Mouse (Mus musculus): ENCODE results near the gene Cdk15.

Cdk15 gene

DNA sequence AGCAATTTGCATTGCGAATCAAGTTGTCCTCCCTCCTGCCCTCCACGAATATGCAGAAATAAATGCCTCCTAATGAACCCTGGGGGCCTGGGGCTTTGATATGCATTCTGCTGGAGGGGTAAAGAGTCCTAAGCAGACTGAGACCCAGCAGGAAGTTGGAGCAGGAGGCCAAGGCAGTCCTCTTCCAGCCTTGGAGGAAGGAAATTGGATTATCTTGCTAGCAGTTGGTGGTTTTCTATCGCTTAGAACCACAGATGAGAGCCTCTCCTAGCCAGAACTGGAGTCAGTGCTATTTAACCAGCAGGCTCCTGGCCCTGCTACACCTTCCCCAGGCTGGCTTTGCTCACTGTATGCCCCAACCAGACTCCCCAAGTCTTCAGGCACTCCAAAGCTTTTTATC lies 119.9 kb downstream of the Cdk15 start:
- no peak for DNase-seq (ENCODE audit: low spot score)

DNA sequence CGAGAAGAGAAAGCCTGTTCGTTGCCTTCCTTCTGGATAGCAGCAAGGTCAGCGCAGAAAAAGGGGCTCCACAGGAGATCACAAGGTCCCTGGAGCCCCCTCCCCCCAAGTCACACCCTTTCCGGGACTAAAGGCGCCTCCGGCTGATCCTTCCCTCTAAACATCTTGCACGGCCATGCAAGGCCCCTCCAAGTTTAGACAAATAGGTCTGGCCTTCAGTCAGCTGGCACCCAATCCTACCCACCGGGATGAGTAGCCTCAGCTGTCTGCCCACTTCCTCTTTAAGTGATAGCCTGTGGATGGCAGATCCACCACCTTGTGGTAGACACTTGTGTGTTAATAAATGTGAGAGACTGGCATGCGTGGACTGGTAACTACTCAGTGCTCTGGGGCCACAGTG lies 120.6 kb downstream of the Cdk15 start:
- no peak for DNase-seq (ENCODE audit: low spot score)

DNA sequence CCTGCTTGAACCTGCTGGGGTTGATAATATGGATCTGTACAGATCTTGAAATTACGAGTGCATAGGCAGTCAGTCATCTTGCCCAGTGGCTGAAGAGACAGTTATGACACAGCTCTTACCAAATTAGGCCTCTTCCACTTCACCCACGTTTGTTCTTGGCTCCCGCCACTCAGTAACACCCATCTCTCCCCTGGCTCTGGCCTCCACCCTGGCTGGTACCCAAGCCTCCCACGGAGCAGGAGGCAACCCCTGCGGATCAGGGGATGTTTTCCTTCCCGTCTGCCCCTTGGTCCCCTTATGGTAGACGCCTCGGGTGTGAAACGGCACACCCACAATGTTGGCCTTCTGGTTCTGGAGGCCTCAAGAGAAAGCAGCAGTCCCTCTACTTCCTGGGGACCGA lies 124.2 kb downstream of the Cdk15 start:
- no peak for DNase-seq (ENCODE audit: low spot score)

DNA sequence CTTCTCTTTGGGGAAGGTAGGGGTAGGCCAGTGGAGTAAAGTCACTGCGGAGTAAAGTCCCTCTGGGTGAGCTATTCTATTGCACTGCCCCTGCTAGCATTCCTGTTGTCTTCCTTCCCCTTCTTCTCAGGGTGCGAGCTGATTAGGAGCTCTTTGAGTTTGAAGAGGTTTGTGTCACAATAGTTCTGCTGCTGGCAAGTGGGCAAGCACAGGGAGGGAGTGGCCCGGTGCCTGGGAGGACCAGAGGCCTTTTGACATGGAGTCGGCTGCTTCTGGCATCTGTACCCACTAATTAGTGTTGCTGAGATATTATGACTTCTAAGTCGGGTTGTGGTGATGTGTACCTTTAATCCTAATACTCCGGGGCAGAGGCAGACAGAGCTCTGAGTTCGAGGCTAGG lies 124.8 kb downstream of the Cdk15 start:
- no peak for DNase-seq (ENCODE audit: low spot score)

DNA sequence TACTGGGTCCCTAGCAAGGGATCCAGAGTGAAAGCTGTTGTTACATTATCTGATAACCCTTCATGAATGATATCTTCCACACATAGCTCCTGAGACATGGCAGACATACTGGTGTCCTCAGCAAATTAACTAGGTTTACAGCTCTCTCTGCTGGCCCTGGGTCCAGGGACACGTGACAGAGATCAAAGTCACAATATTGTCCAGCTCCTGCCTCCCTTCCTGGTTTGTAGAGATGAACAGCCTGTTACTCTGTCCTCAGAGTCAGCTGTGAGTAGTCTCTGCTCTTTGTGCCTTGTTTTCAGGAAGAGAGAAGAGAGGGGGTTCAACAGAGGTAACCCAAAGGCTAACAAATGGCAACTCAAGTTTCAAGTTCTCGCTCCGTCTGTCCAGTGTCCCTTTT lies 125.8 kb downstream of the Cdk15 start:
- DNase-seq (ENCODE audit: low spot score), result no peak

DNA sequence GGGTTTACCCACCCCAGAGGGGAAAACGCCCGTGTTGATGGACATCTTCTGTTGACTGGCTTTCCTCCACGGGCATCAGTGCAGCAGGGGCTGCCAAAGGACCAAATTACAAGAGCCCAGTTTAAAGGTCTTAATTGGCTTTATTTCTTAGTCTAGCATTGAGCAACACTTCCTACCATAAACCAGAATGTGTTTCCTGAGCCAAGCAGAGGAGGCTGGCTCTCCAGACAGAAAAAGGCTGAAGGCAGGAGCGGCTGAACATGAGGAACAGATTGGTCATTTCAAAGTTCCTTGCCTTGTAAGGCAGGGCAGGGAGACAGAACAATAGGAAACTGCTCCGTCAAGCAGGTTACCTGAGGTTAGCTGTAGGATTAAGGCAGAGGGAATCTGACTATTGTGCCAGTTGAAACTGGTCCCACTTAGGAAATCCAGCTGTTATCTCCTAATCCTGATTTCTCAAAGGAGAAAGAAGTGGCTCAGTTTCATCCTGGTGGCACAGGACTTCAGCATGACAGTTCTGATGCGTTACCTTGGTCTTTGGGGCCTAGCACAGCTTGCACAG lies 126.4 kb downstream of the Cdk15 start:
- DNase-seq (ENCODE audit: low spot score), result no peak

DNA sequence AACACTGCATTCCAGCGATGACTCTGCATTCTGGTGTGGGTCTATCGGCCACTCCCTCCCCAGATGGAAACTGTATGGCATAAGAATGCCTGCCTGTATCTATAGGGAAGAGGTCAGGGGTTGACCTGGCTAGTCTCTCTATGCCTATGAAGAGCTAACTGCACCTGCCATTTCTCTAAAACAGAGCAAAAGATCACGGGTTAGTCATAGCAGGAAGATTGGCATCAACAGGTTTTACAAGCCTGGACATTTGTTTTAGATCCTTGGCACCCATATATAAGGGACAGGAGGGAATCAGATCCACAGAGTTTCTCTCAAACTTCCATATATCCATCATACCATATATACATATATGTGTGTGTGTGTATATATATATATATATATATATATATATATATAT lies 127.7 kb downstream of the Cdk15 start:
- no peak for DNase-seq (ENCODE audit: low spot score)

DNA sequence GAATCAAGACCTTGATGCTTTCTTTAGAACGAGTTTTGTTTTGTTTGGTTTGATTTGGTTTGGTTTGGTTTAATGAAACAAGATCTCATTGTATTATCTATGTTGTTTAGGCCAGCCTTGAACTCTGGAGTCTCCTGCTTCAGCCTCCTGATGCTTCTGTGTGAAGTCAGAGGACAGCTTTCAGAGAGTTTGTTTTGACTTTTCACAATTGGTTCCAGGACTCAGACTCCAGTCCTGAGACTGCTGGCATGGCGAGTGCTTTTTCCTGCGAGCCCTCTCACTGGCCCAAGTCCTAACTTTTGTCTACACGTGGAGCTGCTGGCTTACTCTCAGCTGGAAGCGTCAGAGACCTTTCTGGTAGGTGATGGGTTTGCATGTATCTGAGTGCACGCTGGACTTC lies 128.9 kb downstream of the Cdk15 start:
- no peak for DNase-seq (ENCODE audit: low spot score)

DNA sequence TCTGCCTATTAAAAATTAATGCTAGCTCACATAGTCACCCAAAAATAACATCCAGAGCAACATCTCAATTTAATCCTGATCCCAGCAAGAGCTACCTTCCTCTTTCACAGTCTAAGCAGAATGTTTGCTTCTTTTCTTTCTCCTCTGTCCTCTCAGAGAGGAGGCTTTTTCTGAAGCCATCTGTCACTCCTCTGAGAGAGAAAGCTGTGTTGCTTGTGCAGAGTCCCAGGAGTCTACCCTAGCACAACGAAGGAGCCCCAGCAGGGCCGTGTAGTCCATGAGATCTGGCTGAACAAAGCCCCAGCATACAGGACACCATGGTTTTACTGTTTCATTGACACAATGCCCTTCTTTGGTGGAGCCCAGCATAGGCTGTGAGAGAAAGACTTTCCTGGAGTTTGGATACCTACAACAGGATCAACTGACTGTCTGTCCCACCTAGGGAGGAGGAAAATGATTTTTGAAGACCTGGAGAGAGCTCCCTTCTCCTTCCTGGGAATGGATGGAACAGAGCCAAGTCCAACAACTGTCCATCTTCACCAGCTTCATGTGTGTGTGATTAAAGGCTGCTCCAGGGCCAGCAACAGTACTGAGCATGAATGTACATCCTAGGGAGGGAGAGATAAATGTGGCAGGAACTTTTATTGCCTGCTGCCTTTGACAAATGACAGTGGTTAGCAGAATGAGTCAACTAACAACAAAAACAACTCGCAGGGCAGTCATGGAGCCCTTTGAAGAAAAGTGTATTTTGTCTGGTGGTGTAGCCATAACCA lies 131.0 kb downstream of the Cdk15 start:
- no peak for DNase-seq (ENCODE audit: low spot score)

DNA sequence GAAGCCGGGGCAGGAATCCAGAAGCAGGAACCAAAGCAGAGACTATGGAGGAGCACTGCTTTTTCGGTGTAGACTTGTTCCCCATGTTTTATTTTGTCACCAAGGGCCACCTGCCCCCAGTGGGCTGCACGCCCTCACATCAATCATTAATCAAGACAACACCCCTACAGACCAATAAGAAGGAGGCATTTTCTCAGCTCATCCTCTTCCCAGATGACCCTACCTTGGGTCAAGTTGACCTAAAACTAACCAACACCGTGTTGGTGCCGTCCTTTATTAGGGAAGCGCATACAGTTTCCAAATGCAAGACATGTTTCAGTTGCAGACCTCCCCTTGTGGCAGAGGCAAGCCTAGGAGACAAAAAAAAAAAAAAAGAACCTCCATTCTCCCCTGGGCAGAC lies 132.5 kb downstream of the Cdk15 start:
- no peak for DNase-seq (ENCODE audit: low spot score)

DNA sequence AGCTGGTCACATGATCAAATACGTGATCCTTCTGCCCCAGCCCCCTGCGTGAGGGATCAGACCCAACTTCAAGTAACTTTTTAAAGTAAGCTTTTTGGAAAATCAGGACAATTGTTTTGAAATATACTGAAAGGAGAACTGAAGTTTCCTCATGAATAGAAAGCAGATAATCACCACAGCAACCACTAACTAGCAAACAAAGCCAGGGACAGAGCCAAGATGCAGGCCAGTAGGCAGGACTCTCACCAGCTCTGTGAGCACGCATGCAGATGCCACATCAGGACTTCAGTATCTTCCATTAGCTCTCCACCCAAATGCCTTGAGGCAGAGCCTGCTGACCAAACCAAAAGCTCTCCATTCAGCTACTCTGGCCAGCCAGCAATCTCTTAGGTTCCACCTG lies 135.0 kb downstream of the Cdk15 start:
- DNase-seq (ENCODE audit: low spot score), result no peak

DNA sequence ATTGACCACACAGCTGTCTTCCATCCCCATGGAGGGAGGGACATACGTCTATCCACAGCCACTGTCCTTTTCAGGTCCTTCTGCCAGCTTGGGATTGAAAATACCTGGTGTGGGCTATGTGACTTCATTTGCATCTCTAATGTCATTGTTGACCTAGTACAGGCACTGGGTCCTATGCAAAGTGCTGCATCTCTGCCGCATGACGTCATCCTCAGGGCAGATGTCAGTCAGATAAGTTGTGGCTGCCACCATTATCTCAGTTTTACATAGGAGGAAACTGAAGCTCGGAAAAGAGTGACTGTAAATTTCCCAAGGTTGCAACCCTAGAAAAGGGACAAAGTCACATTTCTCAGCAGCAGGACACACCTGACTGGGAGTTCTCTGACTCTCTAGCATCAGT lies 137.4 kb downstream of the Cdk15 start:
- DNase-seq (ENCODE audit: low spot score), result no peak

DNA sequence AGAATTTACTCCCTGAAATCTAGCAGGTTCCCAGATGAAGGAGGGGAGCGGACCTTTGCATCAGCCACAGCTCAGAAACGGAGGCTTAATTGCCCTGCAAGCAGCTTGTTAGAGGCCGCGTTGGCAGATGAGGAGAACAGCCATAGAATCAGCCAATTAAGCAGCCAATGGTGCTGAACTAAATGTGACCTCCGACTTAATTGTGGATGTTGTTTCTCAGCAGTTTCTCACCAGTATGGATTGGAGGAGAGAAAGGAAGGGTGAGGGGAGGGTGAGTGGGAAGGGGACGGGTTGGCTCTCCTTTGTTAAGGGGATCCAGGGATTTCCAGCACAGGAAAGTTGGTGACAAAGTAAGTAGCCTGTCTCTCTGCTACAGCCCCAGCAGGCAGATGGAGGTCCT lies 137.9 kb downstream of the Cdk15 start:
- no peak for DNase-seq (ENCODE audit: low spot score)

DNA sequence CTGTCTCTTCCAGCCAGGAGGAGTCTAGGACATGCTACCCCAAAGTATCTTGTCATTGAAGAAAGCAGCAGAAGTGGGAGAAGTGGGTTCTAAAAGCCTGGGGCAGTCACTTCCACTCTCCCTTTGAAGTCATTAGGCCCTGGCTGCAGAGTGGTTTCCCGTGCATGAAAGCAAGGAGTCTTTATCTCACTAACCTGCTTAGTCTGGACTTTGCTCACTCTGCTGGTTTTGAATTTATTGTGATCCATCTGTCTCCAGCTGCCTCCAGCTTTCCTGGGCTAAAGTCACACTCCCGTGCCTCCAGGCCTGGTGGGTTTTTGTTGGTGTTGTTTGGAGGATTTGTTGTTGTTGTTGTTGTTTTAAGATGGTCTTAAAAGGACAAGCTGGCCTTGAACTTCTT lies 139.3 kb downstream of the Cdk15 start:
- no peak for DNase-seq (ENCODE audit: low spot score)

DNA sequence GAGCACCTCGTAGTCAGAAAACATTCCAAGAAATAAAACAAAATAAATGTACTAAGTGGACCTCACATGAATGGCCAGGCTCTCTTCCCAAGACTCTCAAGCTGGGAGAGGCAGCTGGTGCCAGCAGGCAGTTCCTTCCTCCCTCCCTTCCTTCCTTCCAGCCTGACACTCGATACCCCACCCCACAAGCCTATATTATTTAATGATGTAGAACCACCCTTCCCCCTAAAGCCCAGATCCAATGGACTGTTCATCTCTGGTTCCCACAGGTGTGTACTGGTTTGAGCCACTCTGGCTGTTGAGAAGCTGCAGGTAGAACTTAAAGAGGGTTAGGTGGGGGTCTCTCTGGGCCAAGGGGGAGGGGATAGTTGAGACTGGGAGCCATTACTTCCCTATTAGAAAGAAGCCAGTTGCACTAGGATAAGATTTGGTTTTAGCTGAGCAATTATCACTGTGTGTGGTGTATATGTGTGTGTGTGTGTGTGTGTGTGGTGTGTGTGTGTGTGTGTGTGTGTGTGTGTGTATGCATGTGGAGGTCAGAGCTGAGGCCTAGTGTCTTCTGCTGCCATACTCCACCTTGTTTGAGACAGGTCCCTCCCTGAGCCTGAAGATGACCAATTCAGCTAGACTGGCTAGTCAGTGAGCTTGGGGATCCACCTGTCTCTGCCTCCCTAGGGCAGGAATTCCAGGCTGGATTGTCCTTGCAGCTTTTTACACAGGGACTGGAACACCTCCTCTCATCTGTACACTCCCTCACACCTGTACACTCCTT lies 143.0 kb downstream of the Cdk15 start:
- no peak for DNase-seq (ENCODE audit: low spot score)

DNA sequence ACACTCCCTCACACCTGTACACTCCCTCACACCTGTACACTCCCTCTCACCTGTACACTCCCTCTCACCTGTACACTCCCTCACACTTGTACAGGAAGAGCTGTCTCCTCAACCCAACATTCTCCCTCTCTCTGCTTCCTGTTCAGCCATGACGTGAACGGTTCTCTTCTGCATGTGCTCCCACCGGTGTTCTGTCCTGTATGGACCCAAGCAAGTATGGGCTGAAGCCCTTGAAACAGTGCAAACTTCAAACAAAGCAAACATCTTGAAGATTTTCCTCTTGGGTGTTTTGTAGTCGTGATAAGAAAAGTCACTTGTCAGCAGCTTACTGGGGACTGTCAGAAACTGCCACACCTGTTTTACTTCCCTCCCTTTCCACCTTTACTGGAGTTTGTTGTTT lies 144.5 kb downstream of the Cdk15 start:
- DNase-seq (ENCODE audit: low spot score), result no peak
